Mouse (Mus musculus) MEL (cell line): ENCODE results near the gene Stim1. TPM values are rescaled to one million over a fixed set of nuclear protein-coding genes. Genes with fewer than 3 reads are reported as not detected.

Experiments
- DNase-seq: peaks from one replicate; pipeline ENCODE4 v3.0.0; 2011; ENCODE audit warnings: low read depth, low spot score
- H3K27ac ChIP-seq: 2 replicates; pipeline ENCODE4 v1.5.1; 2012; ENCODE audit warnings: low read depth, mild to moderate bottlenecking, control low read depth, low read length, moderate library complexity; ENCODE audit not compliant: control insufficient read depth
- H3K27me3 ChIP-seq, 2 experiments: fragments of 150-350 bp in 1 of 2; sonication (generic) in 1 of 2; 2 replicates each; pipeline ENCODE4 v1.6.1; 2012; ENCODE audit warnings: low read length in 2 of 2, mild to moderate bottlenecking in 2 of 2, improper control_type of control experiment in 1 of 2, moderate library complexity in 1 of 2; ENCODE audit not compliant: insufficient read depth in 2 of 2, control insufficient read depth in 1 of 2
- H3K36me3 ChIP-seq, 2 experiments: 2 replicates each; pipeline ENCODE4 v1.6.1; 2012 to 2014; ENCODE audit warnings: low read length in 2 of 2, improper control_type of control experiment in 1 of 2, inconsistent platforms in 1 of 2, mild to moderate bottlenecking in 1 of 2; ENCODE audit not compliant: insufficient read depth in 2 of 2, control insufficient read depth in 1 of 2
- H3K4me1 ChIP-seq, 2 experiments: fragments of 150-350 bp in 1 of 2; sonication (generic) in 1 of 2; 2 replicates each; pipeline ENCODE4 v1.6.1; 2012; ENCODE audit warnings: low read length in 2 of 2, improper control_type of control experiment in 1 of 2, mild to moderate bottlenecking in 1 of 2; ENCODE audit not compliant: insufficient read depth in 2 of 2, control insufficient read depth in 1 of 2
- H3K4me3 ChIP-seq, 2 experiments: fragments of 150-350 bp in 1 of 2; sonication (generic) in 1 of 2; 2 replicates each; pipeline ENCODE4 v1.5.1; 2012; ENCODE audit warnings: low read depth in 2 of 2, low read length in 2 of 2, mild to moderate bottlenecking in 2 of 2, moderate library complexity in 2 of 2, control low read depth in 1 of 2, improper control_type of control experiment in 1 of 2; ENCODE audit not compliant: control insufficient read depth in 1 of 2, insufficient read depth in 1 of 2
- H3K79me2 ChIP-seq: 2 replicates; pipeline ENCODE4 v1.6.1; 2012; ENCODE audit warnings: mild to moderate bottlenecking, low read length, moderate library complexity; ENCODE audit not compliant: control insufficient read depth, poor library complexity, insufficient read depth
- H3K9ac ChIP-seq: 2 replicates; pipeline ENCODE4 v1.6.1; 2012; ENCODE audit warnings: low read depth, mild to moderate bottlenecking, control low read depth, low read length, moderate library complexity; ENCODE audit not compliant: control insufficient read depth, poor library complexity, severe bottlenecking
- H3K9me3 ChIP-seq: fragments of 150-350 bp; sonication (generic); replicated peaks from 2 replicates; pipeline ENCODE4 v1.6.1; 2012; ENCODE audit warnings: mild to moderate bottlenecking, low read length, improper control_type of control experiment, moderate library complexity; ENCODE audit not compliant: insufficient read depth
- BHLHE40 ChIP-seq: IDR thresholded peaks from 2 replicates; pipeline ENCODE4 v1.6.1; 2012; ENCODE audit warnings: low read depth, mild to moderate bottlenecking, inconsistent platforms, low read length, improper control_type of control experiment, borderline replicate concordance
- CHD1 ChIP-seq: IDR thresholded peaks from 2 replicates; pipeline ENCODE4 v1.6.1; 2012; ENCODE audit warnings: low read depth, mild to moderate bottlenecking, inconsistent platforms, low read length, improper control_type of control experiment
- CHD2 ChIP-seq: IDR thresholded peaks from 2 replicates; pipeline ENCODE4 v1.6.1; 2011; ENCODE audit warnings: low read length, improper control_type of control experiment
- CTCF ChIP-seq, 3 experiments: IDR thresholded peaks in 2 of 3; conservative IDR thresholded peaks in 1 of 3; 2 replicates each; pipeline ENCODE4 v1.5.1; 2011 to 2012; ENCODE audit warnings: low read length in 3 of 3, low read depth in 2 of 3, mild to moderate bottlenecking in 2 of 3, improper control_type of control experiment in 1 of 3, inconsistent platforms in 1 of 3, mixed read lengths in 1 of 3, moderate library complexity in 1 of 3; ENCODE audit not compliant: control insufficient read depth in 1 of 3, insufficient read depth in 1 of 3, poor library complexity in 1 of 3, severe bottlenecking in 1 of 3
- E2F4 ChIP-seq: IDR thresholded peaks from 2 replicates; pipeline ENCODE4 v1.6.1; 2011; ENCODE audit warnings: low read depth, low read length, improper control_type of control experiment, borderline replicate concordance
- ELF1 ChIP-seq: IDR thresholded peaks from 2 replicates; pipeline ENCODE4 v1.6.1; 2014; ENCODE audit warnings: low read depth, mild to moderate bottlenecking, inconsistent platforms, low read length, improper control_type of control experiment, moderate library complexity
- EP300 ChIP-seq, 2 experiments: IDR thresholded peaks; 2 replicates each; pipeline ENCODE4 v1.6.1; 2011; ENCODE audit warnings: improper control_type of control experiment in 2 of 2, low read length in 2 of 2, low read depth in 1 of 2, mild to moderate bottlenecking in 1 of 2
- ETS1 ChIP-seq: IDR thresholded peaks from 2 replicates; pipeline ENCODE4 v1.6.1; 2012; ENCODE audit warnings: low read depth, mild to moderate bottlenecking, inconsistent platforms, low read length, improper control_type of control experiment, moderate library complexity
- GATA1 ChIP-seq: IDR thresholded peaks from 2 replicates; pipeline ENCODE4 v1.6.1; 2011; ENCODE audit warnings: low read depth, low read length, improper control_type of control experiment
- HCFC1 ChIP-seq: IDR thresholded peaks from 2 replicates; pipeline ENCODE4 v1.6.1; 2012; ENCODE audit warnings: low read depth, mild to moderate bottlenecking, inconsistent platforms, low read length, improper control_type of control experiment, moderate library complexity
- JUND ChIP-seq: IDR thresholded peaks from 2 replicates; pipeline ENCODE4 v1.6.1; 2011; ENCODE audit warnings: low read depth, mild to moderate bottlenecking, improper control_type of control experiment, low read length
- KAT2A ChIP-seq: conservative IDR thresholded peaks from 2 replicates; pipeline ENCODE4 v1.6.1; 2012; ENCODE audit warnings: low read depth, low read length, improper control_type of control experiment, inconsistent platforms
- MAX ChIP-seq: IDR thresholded peaks from 2 replicates; pipeline ENCODE4 v1.6.1; 2011; ENCODE audit warnings: low read length, improper control_type of control experiment
- MAZ ChIP-seq: IDR thresholded peaks from 2 replicates; pipeline ENCODE4 v1.6.1; 2012; ENCODE audit warnings: low read depth, mild to moderate bottlenecking, inconsistent platforms, low read length, improper control_type of control experiment
- MEF2A ChIP-seq: IDR thresholded peaks from 2 replicates; pipeline ENCODE4 v1.6.1; 2014; ENCODE audit warnings: low read depth, mild to moderate bottlenecking, inconsistent platforms, low read length, improper control_type of control experiment; ENCODE audit not compliant: poor library complexity, insufficient replicate concordance, severe bottlenecking; ENCODE audit errors: extremely low read depth
- MXI1 ChIP-seq: IDR thresholded peaks from 2 replicates; pipeline ENCODE4 v1.6.1; 2011; ENCODE audit warnings: mild to moderate bottlenecking, low read depth, low read length, improper control_type of control experiment
- MYB ChIP-seq: IDR thresholded peaks from 2 replicates; pipeline ENCODE4 v1.6.1; 2011; ENCODE audit warnings: mild to moderate bottlenecking, low read depth, low read length, improper control_type of control experiment
- MYC ChIP-seq: IDR thresholded peaks from 2 replicates; pipeline ENCODE4 v1.6.1; 2011; ENCODE audit warnings: low read depth, mild to moderate bottlenecking, low read length, improper control_type of control experiment, moderate library complexity
- NELFE ChIP-seq: IDR thresholded peaks from 2 replicates; pipeline ENCODE4 v1.6.1; 2011; ENCODE audit warnings: low read depth, low read length, improper control_type of control experiment
- POLR2A ChIP-seq, 2 experiments: IDR thresholded peaks; 2 replicates each; pipeline ENCODE4 v1.6.1; 2011 to 2012; ENCODE audit warnings: low read length in 2 of 2, mild to moderate bottlenecking in 2 of 2, control low read depth in 1 of 2, improper control_type of control experiment in 1 of 2, low read depth in 1 of 2, moderate library complexity in 1 of 2; ENCODE audit not compliant: control insufficient read depth in 1 of 2, insufficient read depth in 1 of 2, poor library complexity in 1 of 2
- POLR2AphosphoS2 ChIP-seq: IDR thresholded peaks from 2 replicates; pipeline ENCODE4 v1.6.1; 2011; ENCODE audit warnings: low read length, improper control_type of control experiment
- POLR2AphosphoS5 ChIP-seq: IDR thresholded peaks from 2 replicates; pipeline ENCODE4 v1.6.1; 2012; ENCODE audit warnings: low read depth, borderline replicate concordance, mild to moderate bottlenecking, inconsistent platforms, low read length, moderate library complexity, mixed read lengths
- RAD21 ChIP-seq: IDR thresholded peaks from 2 replicates; pipeline ENCODE4 v1.6.1; 2011; ENCODE audit warnings: mild to moderate bottlenecking, low read depth, low read length, improper control_type of control experiment
- RCOR1 ChIP-seq: IDR thresholded peaks from 2 replicates; pipeline ENCODE4 v1.6.1; 2012; ENCODE audit warnings: low read depth, mild to moderate bottlenecking, inconsistent platforms, low read length, improper control_type of control experiment
- SIN3A ChIP-seq: IDR thresholded peaks from 2 replicates; pipeline ENCODE4 v1.6.1; 2012; ENCODE audit warnings: low read length, improper control_type of control experiment, inconsistent platforms
- SMC3 ChIP-seq: IDR thresholded peaks from 2 replicates; pipeline ENCODE4 v1.6.1; 2011; ENCODE audit warnings: low read depth, low read length, improper control_type of control experiment
- TAL1 ChIP-seq: IDR thresholded peaks from 2 replicates; pipeline ENCODE4 v1.6.1; 2012; ENCODE audit warnings: mild to moderate bottlenecking, inconsistent platforms, low read length, moderate library complexity, mixed read lengths
- TBP ChIP-seq: IDR thresholded peaks from 2 replicates; pipeline ENCODE4 v1.8.0; 2011; ENCODE audit warnings: low read depth, low read length, improper control_type of control experiment
- TCF12 ChIP-seq: IDR thresholded peaks from 2 replicates; pipeline ENCODE4 v1.6.1; 2014; ENCODE audit warnings: low read depth, mild to moderate bottlenecking, inconsistent platforms, low read length, improper control_type of control experiment, moderate library complexity
- UBTF ChIP-seq: IDR thresholded peaks from 2 replicates; pipeline ENCODE4 v1.6.1; 2012; ENCODE audit warnings: low read depth, mild to moderate bottlenecking, inconsistent platforms, low read length, improper control_type of control experiment, moderate library complexity, borderline replicate concordance; ENCODE audit not compliant: insufficient read depth
- USF1 ChIP-seq: IDR thresholded peaks from 2 replicates; pipeline ENCODE4 v1.6.1; 2014; ENCODE audit warnings: low read depth, mild to moderate bottlenecking, inconsistent platforms, low read length, improper control_type of control experiment, moderate library complexity
- USF2 ChIP-seq, 2 experiments: IDR thresholded peaks; 2 replicates each; pipeline ENCODE4 v1.6.1; 2011 to 2012; ENCODE audit warnings: improper control_type of control experiment in 2 of 2, low read length in 2 of 2, borderline replicate concordance in 1 of 2, inconsistent platforms in 1 of 2, low read depth in 1 of 2, mild to moderate bottlenecking in 1 of 2; ENCODE audit not compliant: insufficient read depth in 1 of 2
- ZC3H11A ChIP-seq: IDR thresholded peaks from 2 replicates; pipeline ENCODE4 v1.6.1; 2012; ENCODE audit warnings: low read depth, mild to moderate bottlenecking, inconsistent platforms, low read length, improper control_type of control experiment
- ZKSCAN1 ChIP-seq: IDR thresholded peaks from 2 replicates; pipeline ENCODE4 v1.6.1; 2012; ENCODE audit warnings: low read depth, mild to moderate bottlenecking, inconsistent platforms, low read length, improper control_type of control experiment, moderate library complexity
- ZMIZ1 ChIP-seq: IDR thresholded peaks from 2 replicates; pipeline ENCODE4 v1.6.1; 2012; ENCODE audit warnings: low read depth, mild to moderate bottlenecking, inconsistent platforms, low read length, improper control_type of control experiment, moderate library complexity
- ZNF384 ChIP-seq: IDR thresholded peaks from 2 replicates; pipeline ENCODE4 v1.6.1; 2012; ENCODE audit warnings: low read depth, mild to moderate bottlenecking, inconsistent platforms, low read length, improper control_type of control experiment
- polyA plus RNA-seq, 2 experiments: library from polyadenylated mRNA; stranded (reverse) in 1 of 2; unstranded in 1 of 2; fragments of >175 nt in 1 of 2; fragments of >200 nt in 1 of 2; gene quantifications; 2 replicates each; pipeline versions ENCODE4 v1.2.1 to v1.2.4; 2012; ENCODE audit warnings: low replicate concordance in 2 of 2, low read depth in 1 of 2; ENCODE audit not compliant: insufficient read length in 2 of 2, insufficient read depth in 1 of 2, missing spikeins in 1 of 2
- total RNA-seq: library from RNA; depleted of rRNA; stranded (reverse); fragments of 300-350 nt; gene quantifications from 2 replicates; pipeline ENCODE4 v1.2.3, GENCODE M21; 2012

The Stim1 gene
- total and polyA plus RNA-seq, 3 experiments = 26.1 to 65.0 TPM; not detected in 1

- TF ChIP-seq MYC = peak; percentile 95
Measured at GRCm38 (mm10) chr7:102250631-102251214, 16.9 kb upstream of the Stim1 start (continued).

- no peaks in the 10 kb centered on the region for H3K27me3 ChIP-seq
- peak; percentile 70 for DNase-seq
- H3K27ac ChIP-seq = peak overlapping the region; percentile 59
- H3K36me3 ChIP-seq = peaks cover 0 to 21% of the 10 kb centered on the region in 2 experiments; a peak in 2 of 4 replicates
- peak overlapping the region; percentile 38 to 67 for H3K4me3 ChIP-seq
- peaks cover 23% of the 10 kb centered on the region for H3K79me2 ChIP-seq
- peaks cover 14 to 23% of the 10 kb centered on the region in 2 experiments for H3K4me1 ChIP-seq
- TF ChIP-seq MXI1 (no peak), POLR2AphosphoS2 (no peak), ELF1 (no peak), MAZ (no peak), SIN3A (peak; percentile 47; the same call in 1 of the 2 replicates), SMC3 (no peak), NELFE (no peak), MYB (no peak), MAX (no peak), JUND (no peak), CHD1 (no peak), RCOR1 (no peak), MEF2A (no peak), E2F4 (no peak), TAL1 (peak; percentile 60), POLR2A (IDR thresholded peaks at IDR 0.05; ENCODE audit: control insufficient read depth in 1 of 2, insufficient read depth in 1 of 2, low read depth in 1 of 2, low read length in 2 of 2, poor library complexity in 1 of 2) (no peak), TBP (no peak), UBTF (no peak), KAT2A (no peak), GATA1 (peak; percentile 80), USF2 (IDR thresholded peaks at IDR 0.05; ENCODE audit: borderline replicate concordance in 1 of 2, insufficient read depth in 1 of 2, low read depth in 1 of 2, low read length in 2 of 2) (no peak), CHD2 (no peak), ZMIZ1 (no peak), ZC3H11A (no peak), ZKSCAN1 (no peak), EP300 (IDR thresholded peaks at IDR 0.05; ENCODE audit: low read depth in 1 of 2, low read length in 2 of 2) (peak; percentile 62 to 68), TCF12 (no peak), ETS1 (peak; percentile 79), HCFC1 (no peak), USF1 (no peak), MYC (no peak), CTCF (IDR thresholded peaks at IDR 0.05 in 2 of 3, conservative IDR thresholded peaks at IDR 0.05 in 1 of 3; ENCODE audit: control insufficient read depth in 1 of 3, insufficient read depth in 1 of 3, low read depth in 2 of 3, low read length in 3 of 3, poor library complexity in 1 of 3, severe bottlenecking in 1 of 3) (no peak), ZNF384 (no peak), RAD21 (no peak), BHLHE40 (no peak), POLR2AphosphoS5 (no peak)
- peak overlapping the region; percentile 56 for H3K9ac ChIP-seq
- no peaks in the 10 kb centered on the region for H3K9me3 ChIP-seq
Measured at GRCm38 (mm10) chr7:102253631-102254030, 14.0 kb upstream of the Stim1 start.
